Mouse (Mus musculus) forebrain, embryonic 11.5 days (tissue): ENCODE data around the gene Efnb2. TPM values are rescaled to one million over a fixed set of nuclear protein-coding genes. Genes with fewer than 3 reads are reported as not detected.

ENCODE experiments used
- ATAC-seq: fragments of 200-750 bp; cut with Nextera tagmentation; replicated peaks from 2 replicates; pipeline ENCODE4 v1.8.0; 2017; ENCODE audit warnings: moderate TSS enrichment; ENCODE audit not compliant: low FRiP score
- DNase-seq: peaks from one replicate; pipeline ENCODE4 v3.0.0-alpha.2; 2017; ENCODE audit warnings: low spot score
- H3K27ac ChIP-seq: fragments of 300-500 bp; sonication (generic); 2 replicates; pipeline ENCODE4 v1.5.1; 2014; ENCODE audit warnings: low read depth, low read length
- H3K27me3 ChIP-seq: fragments of 300-500 bp; sonication (generic); 2 replicates; pipeline ENCODE4 v1.6.1; 2014; ENCODE audit warnings: mild to moderate bottlenecking, low read length, mixed read lengths; ENCODE audit not compliant: control insufficient read depth, insufficient read depth
- H3K36me3 ChIP-seq: fragments of 300-500 bp; sonication (generic); 2 replicates; pipeline ENCODE4 v1.6.1; 2014; ENCODE audit warnings: mild to moderate bottlenecking, low read length, moderate library complexity, mixed read lengths; ENCODE audit not compliant: control insufficient read depth, insufficient read depth
- H3K4me1 ChIP-seq: fragments of 300-500 bp; sonication (generic); replicated peaks from 2 replicates; pipeline ENCODE4 v1.6.1; 2014; ENCODE audit warnings: low read length, mixed read lengths; ENCODE audit not compliant: control insufficient read depth, insufficient read depth
- H3K4me2 ChIP-seq: fragments of 300-500 bp; sonication (generic); 2 replicates; pipeline ENCODE4 v1.6.1; 2014; ENCODE audit warnings: low read depth, mild to moderate bottlenecking, low read length, moderate library complexity, mixed read lengths; ENCODE audit not compliant: severe bottlenecking
- H3K4me3 ChIP-seq: fragments of 300-500 bp; sonication (generic); 2 replicates; pipeline ENCODE4 v1.5.1; 2014; ENCODE audit warnings: low read depth, low read length
- H3K9ac ChIP-seq: fragments of 300-500 bp; sonication (generic); 2 replicates; pipeline ENCODE4 v1.6.1; 2014; ENCODE audit warnings: low read length
- H3K9me3 ChIP-seq: fragments of 300-500 bp; sonication (generic); 2 replicates; pipeline ENCODE4 v1.6.1; 2016; ENCODE audit warnings: low read length, mixed read lengths; ENCODE audit not compliant: control insufficient read depth
- WGBS: fragments of 180-500 bp; shearing (Covaris S2); extraction: QIAGEN DNeasy Blood & Tissue Kit; methylation state at CpG from one replicate; pipeline ENCODE4 v1.1.7; 2014; 5-methylcytosine and 5-hydroxymethylcytosine counted together
- polyA plus RNA-seq: library from polyadenylated mRNA; unstranded; fragments of >200 nt; fragmentation: Nextera tagmentation; extraction: Ambion mirVana; gene quantifications from 2 replicates; pipeline ENCODE4 v1.2.1, GENCODE M21; 2014

Efnb2 gene
- polyA plus RNA-seq, result 51.8 and 54.6 TPM in 2 replicates

GRCm38 (mm10) chr8:8661103-8661758, at the start of gene Efnb2:
TSS of gene Efnb2 (minus strand) at chr8:8661242.
- Histone ChIP-seq H3K4me2 (peak within 1 kb of the TSS; percentile 92), H3K4me1 (peaks cover 1% of the 10 kb centered on the region; the same call in 1 of the 2 replicates), H3K36me3 (no peaks in the 10 kb centered on the region; the same call in 1 of the 2 replicates), H3K4me3 (peak within 1 kb of the TSS; percentile 80), H3K27ac (peak within 1 kb of the TSS; percentile 88), H3K9ac (peak within 1 kb of the TSS; percentile 91), H3K9me3 (no peaks in the 10 kb centered on the region), H3K27me3 (no peaks in the 10 kb centered on the region)
- WGBS, result under 1% methylated on average over 66 of the region's 70 CpGs
- ATAC-seq (peak; percentile 91), DNase-seq (peak; percentile 98)

DNA sequence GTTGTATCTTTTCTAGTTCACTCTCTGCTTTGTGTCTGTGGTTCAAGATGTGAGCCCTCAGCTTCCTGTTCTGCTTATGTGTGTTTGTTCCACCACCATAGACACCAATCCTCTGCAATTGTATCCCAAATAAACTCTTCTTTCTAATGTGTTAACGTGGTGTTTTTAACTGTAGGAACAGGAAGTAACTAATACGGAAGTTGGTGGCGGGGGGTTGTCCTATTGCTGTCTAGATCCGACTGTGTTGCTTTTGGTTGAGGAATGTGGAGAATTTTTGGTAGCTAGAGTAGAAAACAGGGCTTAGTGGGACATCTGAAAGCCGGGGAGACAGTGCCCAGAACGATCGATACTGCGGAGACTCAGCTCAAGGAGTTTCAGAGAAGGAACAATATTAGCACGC, 43.8 kb upstream of the Efnb2 start:
- Histone ChIP-seq H3K4me3 (no peak overlapping the region), H3K27me3 (no peaks in the 10 kb centered on the region), H3K27ac (no peak overlapping the region), H3K9ac (no peak overlapping the region), H3K4me2 (no peak overlapping the region), H3K9me3 (no peaks in the 10 kb centered on the region), H3K4me1 (no peaks in the 10 kb centered on the region), H3K36me3 (no peaks in the 10 kb centered on the region)
- ATAC-seq (no peak), DNase-seq (no peak)
- WGBS, result 82% methylated on average over 9 of the region's 9 CpGs

DNA sequence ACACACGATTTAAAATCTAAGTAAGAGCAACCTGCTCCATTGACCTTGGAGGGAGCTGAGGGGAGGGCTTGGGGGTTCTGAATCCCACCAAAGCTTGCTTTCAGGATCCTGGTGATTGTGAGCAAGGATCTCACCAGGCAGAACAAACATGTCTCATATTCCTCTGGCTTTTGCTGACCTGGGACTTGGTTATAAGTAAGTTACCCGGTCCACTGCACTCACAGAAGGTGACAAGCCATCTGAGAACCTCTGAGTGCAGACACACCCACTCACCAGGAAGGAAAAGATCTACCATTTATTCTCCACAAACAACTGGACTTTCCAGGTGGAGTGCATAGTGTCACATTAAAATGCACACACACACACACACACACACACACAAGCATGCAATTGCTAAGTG, 42.6 kb upstream of the Efnb2 start:
- no peaks in the 10 kb centered on the region for H3K36me3 ChIP-seq
- H3K9ac ChIP-seq, result no peak overlapping the region
- ATAC-seq, result no peak
- H3K4me1 ChIP-seq, result no peaks in the 10 kb centered on the region
- no peak overlapping the region for H3K27ac ChIP-seq
- H3K4me2 ChIP-seq, result no peak overlapping the region
- H3K9me3 ChIP-seq, result no peaks in the 10 kb centered on the region
- 72% methylated on average over 2 of the region's 2 CpGs for WGBS
- no peaks in the 10 kb centered on the region for H3K27me3 ChIP-seq
- H3K4me3 ChIP-seq, result no peak overlapping the region
- DNase-seq, result no peak

DNA sequence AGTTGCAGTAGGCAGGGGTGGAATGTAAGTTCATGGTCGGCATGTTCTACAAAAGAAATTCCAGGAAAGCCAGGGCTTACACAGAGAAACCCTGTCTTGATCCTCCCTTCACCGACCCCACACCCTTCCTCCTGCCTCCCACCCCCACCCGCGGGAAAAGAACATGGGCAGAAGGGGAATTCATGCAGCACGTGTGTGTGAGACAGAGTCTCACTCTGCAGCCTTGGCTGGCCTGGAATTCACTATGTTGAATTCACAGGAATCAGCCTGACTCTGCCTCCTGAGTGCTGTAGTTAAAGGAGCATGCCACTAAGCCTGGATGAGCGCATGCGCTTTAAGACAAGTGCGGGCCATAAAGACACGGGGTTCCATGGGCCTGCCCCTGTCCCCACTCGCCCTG, 39.8 kb upstream of the Efnb2 start:
- H3K27me3 ChIP-seq, result no peaks in the 10 kb centered on the region
- H3K9ac ChIP-seq, result no peak overlapping the region
- no peak overlapping the region for H3K4me2 ChIP-seq
- no peaks in the 10 kb centered on the region for H3K9me3 ChIP-seq
- ATAC-seq (no peak), DNase-seq (no peak)
- no peak overlapping the region for H3K4me3 ChIP-seq
- no peaks in the 10 kb centered on the region for H3K36me3 ChIP-seq
- no peak overlapping the region for H3K27ac ChIP-seq
- H3K4me1 ChIP-seq, result no peaks in the 10 kb centered on the region
- 92% methylated on average over 10 of the region's 10 CpGs for WGBS

- no peak for DNase-seq
- Histone ChIP-seq H3K27ac (no peak overlapping the region), H3K9ac (no peak overlapping the region), H3K36me3 (no peaks in the 10 kb centered on the region), H3K4me1 (no peaks in the 10 kb centered on the region), H3K27me3 (no peaks in the 10 kb centered on the region), H3K9me3 (no peaks in the 10 kb centered on the region), H3K4me3 (no peak overlapping the region), H3K4me2 (no peak overlapping the region)
- no peak for ATAC-seq
- 80% methylated on average over 4 of the region's 4 CpGs for WGBS
Measured at GRCm38 (mm10) chr8:8700229-8700628, 39.2 kb upstream of the Efnb2 start.

DNA sequence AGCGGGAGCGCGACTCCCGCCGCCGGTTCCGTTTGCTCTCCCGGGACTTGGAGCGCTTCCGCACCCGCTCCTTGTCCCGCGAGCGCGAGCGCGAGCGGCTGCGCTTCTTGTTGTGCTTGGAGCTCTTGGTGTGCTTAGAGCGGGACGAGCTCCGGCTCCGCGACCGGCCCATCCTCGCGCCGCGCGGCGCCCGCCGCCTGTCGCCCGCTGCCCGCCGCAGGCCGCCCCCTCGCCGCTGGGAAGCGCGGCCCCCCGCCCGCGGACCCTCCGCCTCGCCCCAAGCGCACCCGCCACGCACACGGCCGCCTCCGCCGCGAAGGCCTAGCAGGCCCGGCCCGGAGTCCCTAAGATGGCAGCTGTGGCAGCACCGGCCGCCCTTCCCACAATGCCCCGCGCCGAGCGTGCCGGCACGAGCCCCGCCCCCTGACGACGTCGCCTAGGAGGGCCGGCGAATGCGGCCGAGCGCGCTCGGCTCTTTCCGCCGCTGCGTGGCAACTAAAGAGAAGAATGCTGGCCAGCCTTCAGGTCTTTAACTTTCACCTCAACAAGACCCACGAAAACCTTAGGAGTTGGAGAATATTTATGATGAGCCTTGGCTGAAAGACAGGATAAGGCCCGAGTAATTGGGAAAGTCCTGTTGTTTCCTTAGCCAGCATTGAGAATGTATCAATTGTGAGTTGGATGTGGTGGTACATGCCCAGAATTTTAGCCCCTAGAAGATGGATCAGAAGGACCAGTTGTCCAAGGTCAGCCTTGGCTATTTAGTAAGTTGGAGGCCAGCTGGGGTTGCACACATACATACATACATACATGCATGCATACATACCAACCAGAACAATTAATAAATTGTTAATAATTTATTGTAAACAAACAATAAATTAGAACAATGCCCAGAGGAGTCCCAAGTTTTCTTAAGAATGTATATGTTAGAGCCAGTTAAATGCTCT, 29.4 kb upstream of the Efnb2 start, which contains the start of gene Arglu1:
Gene Arglu1, minus strand, starts transcription at position 376 of the 947 bp plus-strand sequence.
- no peaks in the 10 kb centered on the region for H3K9me3 ChIP-seq
- WGBS, result under 1% methylated on average over 77 of the region's 81 CpGs
- H3K27ac ChIP-seq, result peak within 1 kb of the TSS; percentile 87

DNA sequence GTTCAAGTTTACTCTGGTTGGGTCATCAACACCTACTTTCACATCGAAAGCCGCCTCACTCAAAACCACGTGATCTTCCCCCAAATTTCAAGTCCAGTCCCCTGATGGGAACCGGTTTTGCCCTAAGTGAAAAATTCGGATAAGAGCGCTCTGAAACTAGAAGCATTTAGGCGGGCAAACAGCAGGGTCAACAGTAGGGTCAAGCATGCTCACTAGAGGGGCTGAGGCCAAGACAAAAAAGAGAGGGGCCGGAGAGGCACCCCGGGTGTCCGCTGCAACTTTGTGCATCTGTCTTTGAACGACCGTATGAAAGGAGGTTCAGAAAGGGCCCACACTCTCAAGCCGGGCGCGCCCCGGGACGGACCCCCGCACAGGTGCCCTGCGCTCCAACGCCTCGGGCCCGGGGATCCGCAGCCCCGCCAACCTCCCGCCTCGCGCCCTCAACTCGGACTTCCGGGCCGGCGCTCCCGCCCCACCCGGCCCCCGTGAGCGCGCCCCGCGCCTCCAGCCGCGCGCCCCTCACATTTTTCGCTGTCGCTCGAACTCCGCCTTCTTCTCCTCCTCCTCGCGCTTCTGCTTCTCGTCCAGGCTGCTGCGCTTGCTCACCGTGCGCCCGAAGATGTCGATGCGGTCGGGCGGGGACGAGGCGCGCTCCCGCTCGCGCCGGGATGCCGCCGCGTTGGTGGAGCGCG, 28.6 kb upstream of the Efnb2 start:
- peaks cover 18% of the 10 kb centered on the region for H3K4me1 ChIP-seq
- WGBS, result under 1% methylated on average over 58 of the region's 68 CpGs
- no peaks in the 10 kb centered on the region for H3K27me3 ChIP-seq
- ATAC-seq (peak; percentile 76), DNase-seq (peak; percentile 84)
- peak overlapping the region; percentile 99 for H3K9ac ChIP-seq
- no peaks in the 10 kb centered on the region for H3K36me3 ChIP-seq
- peak overlapping the region; percentile 87 for H3K27ac ChIP-seq
- H3K4me3 ChIP-seq, result peak overlapping the region; percentile 93
- H3K9me3 ChIP-seq, result no peaks in the 10 kb centered on the region
- H3K4me2 ChIP-seq, result peak overlapping the region; percentile 78

More for the DNA sequence above, 29.4 kb upstream of the Efnb2 start, which contains the start of gene Arglu1:
- Histone ChIP-seq H3K9ac (peak within 1 kb of the TSS; percentile 99), H3K36me3 (no peaks in the 10 kb centered on the region), H3K4me3 (peak within 1 kb of the TSS; percentile 93), H3K4me1 (peaks cover 18% of the 10 kb centered on the region), H3K4me2 (peak within 1 kb of the TSS; percentile 78), H3K27me3 (no peaks in the 10 kb centered on the region)
- ATAC-seq (peak; percentile 96), DNase-seq (peak; percentile 98)

- Histone ChIP-seq H3K4me2 (peak overlapping the region; percentile 78), H3K27me3 (no peaks in the 10 kb centered on the region), H3K4me1 (peaks cover 18% of the 10 kb centered on the region), H3K9me3 (no peaks in the 10 kb centered on the region), H3K27ac (no peak overlapping the region), H3K9ac (peak overlapping the region; percentile 99), H3K4me3 (peak overlapping the region; percentile 93), H3K36me3 (no peaks in the 10 kb centered on the region)
- ATAC-seq (no peak), DNase-seq (no peak)
- WGBS, result 14% methylated on average over 9 of the region's 9 CpGs
Measured at GRCm38 (mm10) chr8:8688823-8689453, 27.9 kb upstream of the Efnb2 start.
